Mouse (Mus musculus) adrenal gland, adult 2 months (tissue): ENCODE measurements around the gene Tbc1d15. TPM values are rescaled to one million over a fixed set of nuclear protein-coding genes. Genes with fewer than 3 reads are reported as not detected.

Source experiments
- DNase-seq: peaks from one replicate; pipeline ENCODE4 v3.0.0; 2021
- long read RNA-seq: library from polyadenylated mRNA; stranded (forward); transcript quantifications from one replicate; pipeline ENCODE4 v2.0.0, GENCODE M21; 2021
- polyA plus RNA-seq: library from polyadenylated mRNA; depleted of rRNA; stranded (reverse); fragments of >200 nt; gene quantifications from 2 replicates; pipeline ENCODE4 v1.2.3, GENCODE M21; 2012; rRNA removed
- total RNA-seq, 2 experiments: library from RNA; stranded (reverse); gene quantifications; 2 replicates each; pipeline ENCODE4 v1.2.3; 2021

Gene Tbc1d15
- 10 to 100 TPM; 73.4 to 87.4 TPM for total RNA-seq
- polyA plus RNA-seq: 1.7 and 2.2 TPM in 2 replicates
- long read RNA-seq, transcript Tbc1d15-201 (17 exons, 3,752 nt): major isoform, 25 of 77 reads
- long read RNA-seq, partial matches to known transcripts: 9 of 77 reads
- long read RNA-seq, other reads (novel, unspliced or antisense): 43 of 77 reads

GRCm38 (mm10) chr10:115251088-115251934 lies at the start of gene Tbc1d15:
TSS of gene Tbc1d15 (minus strand) at chr10:115251467.
- peak; percentile 98 for DNase-seq

GRCm38 (mm10) chr10:115298683-115299082 lies 47.4 kb upstream of the Tbc1d15 start:
- DNase-seq: no peak

- DNase-seq: no peak
Observed at GRCm38 (mm10) chr10:115297582-115297981, 46.3 kb upstream of the Tbc1d15 start.

GRCm38 (mm10) chr10:115296401-115296935 lies 45.2 kb upstream of the Tbc1d15 start:
- no peak for DNase-seq

- DNase-seq: no peak
Observed at GRCm38 (mm10) chr10:115295162-115295561, 43.9 kb upstream of the Tbc1d15 start.

GRCm38 (mm10) chr10:115294715-115295114 lies 43.4 kb upstream of the Tbc1d15 start:
- no peak for DNase-seq

- no peak for DNase-seq
Observed at GRCm38 (mm10) chr10:115293946-115294345, 42.7 kb upstream of the Tbc1d15 start.

- DNase-seq: no peak
Observed at GRCm38 (mm10) chr10:115290671-115291070, 39.4 kb upstream of the Tbc1d15 start.

- DNase-seq: no peak
Observed at GRCm38 (mm10) chr10:115288856-115289255, 37.6 kb upstream of the Tbc1d15 start.

- DNase-seq: no peak
Observed at GRCm38 (mm10) chr10:115284170-115284569, 32.9 kb upstream of the Tbc1d15 start.

- DNase-seq: no peak
Observed at GRCm38 (mm10) chr10:115281381-115281780, 30.1 kb upstream of the Tbc1d15 start.

- no peak for DNase-seq
Observed at GRCm38 (mm10) chr10:115271649-115272048, 20.4 kb upstream of the Tbc1d15 start.

GRCm38 (mm10) chr10:115270612-115271390 lies 19.5 kb upstream of the Tbc1d15 start:
- no peak for DNase-seq

- DNase-seq: peak; percentile 21
Observed at GRCm38 (mm10) chr10:115262926-115263562, 11.8 kb upstream of the Tbc1d15 start.

- no peak for DNase-seq
Observed at GRCm38 (mm10) chr10:115262261-115262660, 11.0 kb upstream of the Tbc1d15 start.

- no peak for DNase-seq
Observed at GRCm38 (mm10) chr10:115261428-115261827, 10.2 kb upstream of the Tbc1d15 start.

GRCm38 (mm10) chr10:115256162-115256561 lies 4.9 kb upstream of the Tbc1d15 start:
- no peak for DNase-seq

- DNase-seq: no peak
Observed at GRCm38 (mm10) chr10:115253521-115253920, 2.3 kb upstream of the Tbc1d15 start.

- no peak for DNase-seq
Observed at GRCm38 (mm10) chr10:115252321-115252757, 1.1 kb upstream of the Tbc1d15 start.

- peak; percentile 70 for DNase-seq
Observed at GRCm38 (mm10) chr10:115250235-115251087, 806 bp downstream of the Tbc1d15 start.

GRCm38 (mm10) chr10:115248041-115248440 lies 3.2 kb downstream of the Tbc1d15 start:
- DNase-seq: no peak
